Mouse (Mus musculus): ENCODE data around the gene Ifit1. TPM values are rescaled to one million over a fixed set of nuclear protein-coding genes. Genes with fewer than 3 reads are reported as not detected.
"Not testable (repeated sequence)": the region's sequence is repeated elsewhere in the genome, so short reads cannot be mapped to it uniquely, and the experiment has no call there.

Ifit1 gene
- polyA plus RNA-seq, 1 experiment from 2014 or later: 0.54 TPM

DNA sequence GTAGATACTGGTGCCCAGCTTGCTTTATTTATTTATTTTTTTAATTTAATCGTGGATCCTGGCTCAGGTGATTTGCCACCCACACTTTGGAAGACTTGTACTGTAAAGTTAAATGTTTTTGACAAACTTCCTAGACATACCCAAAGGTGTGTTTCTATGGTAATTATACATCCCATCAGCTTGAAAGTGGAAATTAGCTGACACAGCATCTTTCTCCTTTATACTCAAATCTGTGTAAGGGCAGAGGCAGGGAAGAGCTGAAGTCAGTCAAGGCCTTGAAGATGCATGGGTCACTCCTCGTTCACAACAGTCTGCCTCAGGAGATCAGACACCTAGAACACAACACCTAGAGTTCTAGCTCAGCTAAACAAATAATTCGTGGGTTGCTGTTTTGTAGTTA, 30.6 kb upstream of the Ifit1 start:
- H3K4me3 ChIP-seq (ENCODE audit: low read depth, low read length); H3K27ac ChIP-seq (ENCODE audit: low read length); H3K9me3 ChIP-seq (ENCODE audit: control insufficient read depth, low read depth, low read length); ATAC-seq (ENCODE audit: insufficient number of reproducible peaks, insufficient read depth, low FRiP score, low read depth); H3K4me1 ChIP-seq (ENCODE audit: control insufficient read depth, insufficient read depth, low read length); H3K4me2 ChIP-seq (replicated peaks; ENCODE audit: low read depth, low read length); H3K36me3 ChIP-seq (ENCODE audit: control insufficient read depth, insufficient read depth, low read length); H3K9ac ChIP-seq (replicated peaks; ENCODE audit: low read depth, low read length); H3K27me3 ChIP-seq (ENCODE audit: control insufficient read depth, insufficient read depth, low read length): not testable (repeated sequence)
- 73% methylated on average over 3 of the region's 3 CpGs for WGBS

DNA sequence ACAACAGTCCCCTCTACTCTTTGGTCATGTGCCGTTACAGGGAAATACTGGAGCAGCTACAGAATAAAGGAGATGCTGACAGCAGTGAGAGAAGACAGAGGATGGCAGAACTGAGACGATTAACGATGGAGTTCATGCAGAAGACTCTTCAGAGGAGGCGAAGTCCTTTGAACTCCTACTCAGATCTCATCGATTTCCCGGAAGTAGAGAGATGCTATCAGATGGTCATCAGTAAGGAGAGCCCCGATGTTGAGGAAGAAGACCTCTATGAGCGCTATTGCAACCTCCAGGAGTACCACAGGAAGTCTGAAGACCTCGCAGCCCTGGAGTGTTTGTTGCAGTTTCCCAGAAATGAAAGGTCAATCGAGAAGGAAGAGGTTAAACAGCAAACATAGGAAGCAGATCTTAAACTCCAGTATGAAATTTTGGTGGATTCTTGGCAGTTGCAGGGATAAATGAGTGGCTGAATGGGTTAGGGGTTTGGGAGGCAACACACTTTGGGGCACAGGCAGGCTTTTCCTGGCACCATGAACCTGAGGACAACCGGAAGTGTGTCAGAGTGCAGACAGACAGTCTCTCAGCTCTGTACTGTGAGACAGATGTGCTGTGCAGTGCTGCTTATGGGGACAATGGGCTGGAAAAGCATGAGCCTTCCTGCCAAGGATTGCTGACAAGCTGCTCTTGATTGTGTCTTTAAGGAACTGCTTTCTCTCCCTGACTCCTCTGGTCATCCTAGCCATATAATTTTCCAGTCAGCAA, 28.2 kb upstream of the Ifit1 start:
- not testable (repeated sequence) for H3K36me3 ChIP-seq (ENCODE audit: control insufficient read depth, insufficient read depth, low read length); H3K4me2 ChIP-seq (replicated peaks; ENCODE audit: low read depth, low read length); H3K9ac ChIP-seq (replicated peaks; ENCODE audit: low read depth, low read length); ATAC-seq (ENCODE audit: insufficient number of reproducible peaks, insufficient read depth, low FRiP score, low read depth); H3K4me3 ChIP-seq (ENCODE audit: low read depth, low read length); H3K27ac ChIP-seq (ENCODE audit: low read length); H3K27me3 ChIP-seq (ENCODE audit: control insufficient read depth, insufficient read depth, low read length); H3K4me1 ChIP-seq (ENCODE audit: control insufficient read depth, insufficient read depth, low read length); H3K9me3 ChIP-seq (ENCODE audit: control insufficient read depth, low read depth, low read length)
- WGBS: 78% methylated on average over 4 of the region's 11 CpGs

DNA sequence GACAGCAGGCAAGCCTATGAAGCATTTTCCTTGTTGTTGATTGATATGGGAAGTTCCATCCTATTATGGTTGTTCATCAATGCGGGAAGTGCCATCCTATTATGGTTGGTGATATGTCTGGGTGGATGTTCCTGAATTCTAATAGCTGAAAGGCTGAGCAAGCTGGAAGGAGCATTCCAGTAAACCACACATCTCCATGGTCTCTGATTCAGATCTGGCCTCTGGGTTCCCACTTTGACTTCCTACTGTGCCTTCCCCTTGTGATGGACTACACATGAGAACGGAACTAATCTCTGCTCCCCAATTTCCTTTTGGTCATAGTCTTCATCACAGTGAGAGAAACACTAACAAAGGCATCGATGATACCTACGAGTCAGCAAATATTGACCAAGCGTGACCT, 19.8 kb upstream of the Ifit1 start:
- no peaks in the 10 kb centered on the region for H3K36me3 ChIP-seq (ENCODE audit: control insufficient read depth, insufficient read depth, low read length)
- WGBS: 83% methylated on average over 5 of the region's 5 CpGs
- ATAC-seq (ENCODE audit: insufficient number of reproducible peaks, insufficient read depth, low FRiP score, low read depth): no peak
- no peak overlapping the region for H3K4me2 ChIP-seq (replicated peaks; ENCODE audit: low read depth, low read length)
- no peak overlapping the region for H3K27ac ChIP-seq (ENCODE audit: low read length)
- H3K27me3 ChIP-seq (ENCODE audit: control insufficient read depth, insufficient read depth, low read length): no peaks in the 10 kb centered on the region
- no peaks in the 10 kb centered on the region for H3K4me1 ChIP-seq (ENCODE audit: control insufficient read depth, insufficient read depth, low read length)
- H3K9me3 ChIP-seq (ENCODE audit: control insufficient read depth, low read depth, low read length): no peaks in the 10 kb centered on the region
- no peak overlapping the region for H3K9ac ChIP-seq (replicated peaks; ENCODE audit: low read depth, low read length)
- no peak overlapping the region for H3K4me3 ChIP-seq (ENCODE audit: low read depth, low read length)

DNA sequence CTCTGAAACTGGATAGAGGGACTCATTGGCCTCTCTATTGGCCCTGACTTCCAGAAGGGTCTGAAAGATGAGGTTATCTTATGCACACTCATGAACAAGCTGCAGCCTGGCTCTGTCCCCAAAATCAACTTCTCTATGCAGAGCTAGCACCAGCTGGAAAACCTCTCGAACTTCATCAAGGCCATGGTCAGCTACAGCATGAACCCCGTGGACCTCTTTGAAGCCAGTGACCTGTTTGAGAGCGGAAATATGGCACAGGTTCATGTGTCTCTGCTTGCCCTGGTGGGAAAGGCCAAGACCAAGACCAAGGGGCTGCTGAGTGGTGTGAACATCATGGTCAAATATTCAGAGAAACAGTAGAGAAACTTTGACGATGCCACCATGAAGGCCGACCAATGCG, 16.9 kb upstream of the Ifit1 start:
- ATAC-seq (ENCODE audit: insufficient number of reproducible peaks, insufficient read depth, low FRiP score, low read depth): no peak
- WGBS: 90% methylated on average over 6 of the region's 6 CpGs
- Histone ChIP-seq H3K4me1 (ENCODE audit: control insufficient read depth, insufficient read depth, low read length) (no peaks in the 10 kb centered on the region), H3K9ac (replicated peaks; ENCODE audit: low read depth, low read length) (no peak overlapping the region), H3K4me3 (ENCODE audit: low read depth, low read length) (no peak overlapping the region), H3K27ac (ENCODE audit: low read length) (no peak overlapping the region), H3K9me3 (ENCODE audit: control insufficient read depth, low read depth, low read length) (no peaks in the 10 kb centered on the region), H3K27me3 (ENCODE audit: control insufficient read depth, insufficient read depth, low read length) (no peaks in the 10 kb centered on the region), H3K4me2 (replicated peaks; ENCODE audit: low read depth, low read length) (no peak overlapping the region), H3K36me3 (ENCODE audit: control insufficient read depth, insufficient read depth, low read length) (no peaks in the 10 kb centered on the region)

DNA sequence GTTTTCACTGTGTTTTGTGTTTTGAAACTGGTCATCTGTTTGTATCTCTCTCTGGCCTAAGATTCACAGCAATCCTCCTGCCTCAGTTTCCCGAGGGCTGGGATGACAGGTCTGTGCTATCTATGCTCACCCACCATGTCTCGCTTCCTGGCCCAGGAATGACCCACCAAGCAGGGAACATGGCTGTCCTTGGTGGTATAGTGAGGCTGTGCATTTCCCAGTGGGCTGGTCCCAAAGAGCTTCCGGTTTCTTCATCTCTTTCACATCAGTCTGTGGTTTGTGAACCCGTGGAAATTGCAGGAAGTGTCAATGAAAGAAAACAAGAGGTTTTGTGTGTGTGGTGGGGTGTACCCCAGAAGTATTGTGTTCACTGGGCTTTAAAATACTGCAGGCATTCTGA, 16.0 kb upstream of the Ifit1 start:
- ATAC-seq (ENCODE audit: insufficient number of reproducible peaks, insufficient read depth, low FRiP score, low read depth): no peak
- 81% methylated on average over 4 of the region's 4 CpGs for WGBS
- no peaks in the 10 kb centered on the region for H3K36me3 ChIP-seq (ENCODE audit: control insufficient read depth, insufficient read depth, low read length)

DNA sequence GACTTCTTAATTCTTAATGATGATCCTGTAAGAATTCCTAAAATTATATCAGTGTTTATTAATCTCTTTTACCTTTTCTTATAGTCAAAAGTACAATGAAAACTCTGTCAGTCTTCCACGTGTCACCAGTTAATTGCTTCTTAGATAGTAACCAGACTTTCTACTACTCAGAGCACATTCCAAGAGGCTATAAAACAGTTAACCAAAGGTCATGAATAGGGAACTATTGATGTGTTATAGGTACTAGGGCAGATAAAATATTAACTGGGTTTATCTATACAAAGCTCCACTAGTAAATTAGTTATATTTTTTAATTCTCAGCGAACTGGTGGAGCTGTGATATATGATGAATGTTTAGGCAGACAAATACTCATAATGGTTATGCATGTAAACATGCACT, 13.2 kb upstream of the Ifit1 start:
- Histone ChIP-seq H3K9ac (replicated peaks; ENCODE audit: low read depth, low read length) (no peak overlapping the region), H3K4me2 (replicated peaks; ENCODE audit: low read depth, low read length) (no peak overlapping the region), H3K27me3 (ENCODE audit: control insufficient read depth, insufficient read depth, low read length) (no peaks in the 10 kb centered on the region), H3K27ac (ENCODE audit: low read length) (no peak overlapping the region), H3K4me1 (ENCODE audit: control insufficient read depth, insufficient read depth, low read length) (no peaks in the 10 kb centered on the region), H3K4me3 (ENCODE audit: low read depth, low read length) (no peak overlapping the region), H3K9me3 (ENCODE audit: control insufficient read depth, low read depth, low read length) (no peaks in the 10 kb centered on the region), H3K36me3 (ENCODE audit: control insufficient read depth, insufficient read depth, low read length) (no peaks in the 10 kb centered on the region)
- no peak for ATAC-seq (ENCODE audit: insufficient number of reproducible peaks, insufficient read depth, low FRiP score, low read depth)
- 60% methylated on average over 2 of the region's 2 CpGs for WGBS

More for the DNA sequence above, 16.0 kb upstream of the Ifit1 start:
- no peaks in the 10 kb centered on the region for H3K27me3 ChIP-seq (ENCODE audit: control insufficient read depth, insufficient read depth, low read length)
- no peak overlapping the region for H3K4me3 ChIP-seq (ENCODE audit: low read depth, low read length)
- H3K9me3 ChIP-seq (ENCODE audit: control insufficient read depth, low read depth, low read length): no peaks in the 10 kb centered on the region
- no peaks in the 10 kb centered on the region for H3K4me1 ChIP-seq (ENCODE audit: control insufficient read depth, insufficient read depth, low read length)
- no peak overlapping the region for H3K4me2 ChIP-seq (replicated peaks; ENCODE audit: low read depth, low read length)
- no peak overlapping the region for H3K9ac ChIP-seq (replicated peaks; ENCODE audit: low read depth, low read length)
- no peak overlapping the region for H3K27ac ChIP-seq (ENCODE audit: low read length)

DNA sequence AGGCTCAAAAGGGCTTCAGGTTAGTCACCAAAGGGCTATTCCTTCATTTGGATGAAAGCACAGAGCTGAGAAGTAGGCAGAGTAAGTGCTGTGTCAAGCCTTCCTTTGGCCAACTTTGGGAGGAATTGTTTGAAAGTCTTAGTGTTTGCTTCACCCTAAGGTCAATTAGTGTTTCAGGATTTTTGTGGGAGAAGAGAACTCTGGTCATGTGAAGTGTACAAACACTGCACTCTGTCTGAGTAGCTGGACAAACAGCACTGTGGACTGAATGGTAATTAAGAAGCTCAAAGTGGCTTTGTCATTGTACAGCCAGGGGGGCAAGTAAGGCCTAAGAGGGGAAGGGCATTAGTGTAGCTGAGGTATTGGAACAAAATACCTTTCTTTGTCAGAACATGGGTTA, 9.2 kb upstream of the Ifit1 start:
- H3K27me3 ChIP-seq (ENCODE audit: control insufficient read depth, insufficient read depth, low read length): no peaks in the 10 kb centered on the region
- no peak for ATAC-seq (ENCODE audit: insufficient number of reproducible peaks, insufficient read depth, low FRiP score, low read depth)
- H3K4me3 ChIP-seq (ENCODE audit: low read depth, low read length): no peak overlapping the region
- no peak overlapping the region for H3K9ac ChIP-seq (replicated peaks; ENCODE audit: low read depth, low read length)
- H3K4me2 ChIP-seq (replicated peaks; ENCODE audit: low read depth, low read length): no peak overlapping the region
- no peaks in the 10 kb centered on the region for H3K36me3 ChIP-seq (ENCODE audit: control insufficient read depth, insufficient read depth, low read length)
- no peaks in the 10 kb centered on the region for H3K4me1 ChIP-seq (ENCODE audit: control insufficient read depth, insufficient read depth, low read length)
- H3K27ac ChIP-seq (ENCODE audit: low read length): no peak overlapping the region
- no peaks in the 10 kb centered on the region for H3K9me3 ChIP-seq (ENCODE audit: control insufficient read depth, low read depth, low read length)

DNA sequence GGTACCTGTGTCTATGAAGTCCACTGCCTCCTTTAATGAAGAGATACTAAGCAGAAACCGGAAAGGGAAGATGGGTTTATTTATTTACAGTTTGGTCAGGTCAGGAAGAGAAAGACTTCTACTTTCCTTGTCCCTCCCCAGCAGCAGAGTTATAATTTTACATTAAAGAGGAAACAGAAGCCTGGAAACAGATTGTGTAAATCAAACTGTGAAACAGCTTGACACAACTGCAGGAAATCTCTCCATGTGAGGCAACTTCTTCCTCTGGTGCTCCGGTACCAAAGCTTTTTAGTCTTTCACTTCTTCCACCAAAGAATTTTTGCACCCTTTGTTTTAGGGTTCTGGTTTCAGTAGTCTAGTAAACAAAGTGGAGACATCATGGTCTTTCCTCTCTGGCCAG, 7.2 kb upstream of the Ifit1 start:
- H3K27ac ChIP-seq (ENCODE audit: low read length): no peak overlapping the region
- WGBS: 64% methylated on average over 2 of the region's 2 CpGs
- no peaks in the 10 kb centered on the region for H3K4me1 ChIP-seq (ENCODE audit: control insufficient read depth, insufficient read depth, low read length)
- H3K9ac ChIP-seq (replicated peaks; ENCODE audit: low read depth, low read length): no peak overlapping the region
- H3K4me2 ChIP-seq (replicated peaks; ENCODE audit: low read depth, low read length): no peak overlapping the region
- H3K4me3 ChIP-seq (ENCODE audit: low read depth, low read length): no peak overlapping the region
- H3K27me3 ChIP-seq (ENCODE audit: control insufficient read depth, insufficient read depth, low read length): no peaks in the 10 kb centered on the region
- H3K9me3 ChIP-seq (ENCODE audit: control insufficient read depth, low read depth, low read length): no peaks in the 10 kb centered on the region
- H3K36me3 ChIP-seq (ENCODE audit: control insufficient read depth, insufficient read depth, low read length): no peaks in the 10 kb centered on the region
- no peak for ATAC-seq (ENCODE audit: insufficient number of reproducible peaks, insufficient read depth, low FRiP score, low read depth)

DNA sequence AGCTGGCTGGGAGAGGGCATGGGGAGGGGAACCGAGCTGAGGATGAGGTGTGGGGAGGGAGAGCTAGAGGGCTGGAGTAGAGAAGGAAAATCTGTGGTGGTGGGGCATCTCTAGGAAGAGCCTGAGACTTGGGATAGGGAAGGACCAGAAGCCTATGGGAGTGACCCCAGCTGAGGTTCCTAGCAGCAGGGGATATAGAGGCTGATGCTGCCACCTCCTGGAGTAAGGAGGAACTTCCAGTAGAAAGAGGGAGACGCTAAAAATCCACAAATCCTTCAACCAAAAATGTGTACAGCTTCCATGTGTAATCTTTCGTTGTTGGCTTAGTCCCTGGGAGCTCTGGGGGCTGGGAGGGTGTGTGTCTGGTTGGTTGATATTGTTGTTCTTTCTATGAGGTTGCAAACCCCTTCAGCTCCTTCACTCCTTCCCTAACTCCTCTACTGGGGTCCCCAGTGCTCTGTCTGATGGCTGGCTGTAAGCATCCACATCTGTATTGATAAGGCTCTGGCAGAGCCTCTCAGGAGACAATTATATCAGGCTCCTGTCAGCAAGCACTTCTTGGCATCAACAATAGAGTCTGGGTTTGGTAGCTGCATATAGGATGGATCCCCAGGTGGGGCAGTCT, 3.6 kb upstream of the Ifit1 start:
- Histone ChIP-seq H3K4me2 (replicated peaks; ENCODE audit: low read depth, low read length) (no peak overlapping the region), H3K9ac (replicated peaks; ENCODE audit: low read depth, low read length) (no peak overlapping the region), H3K27me3 (ENCODE audit: control insufficient read depth, insufficient read depth, low read length) (no peaks in the 10 kb centered on the region), H3K4me3 (ENCODE audit: low read depth, low read length) (no peak overlapping the region), H3K27ac (ENCODE audit: low read length) (no peak overlapping the region), H3K4me1 (ENCODE audit: control insufficient read depth, insufficient read depth, low read length) (no peaks in the 10 kb centered on the region), H3K36me3 (ENCODE audit: control insufficient read depth, insufficient read depth, low read length) (no peaks in the 10 kb centered on the region), H3K9me3 (ENCODE audit: control insufficient read depth, low read depth, low read length) (no peaks in the 10 kb centered on the region)
- 6% methylated on average over 3 of the region's 3 CpGs for WGBS
- peak; percentile 49; the same call in 1 of the 2 replicates for ATAC-seq (ENCODE audit: insufficient number of reproducible peaks, insufficient read depth, low FRiP score, low read depth)
